Mouse (Mus musculus): ENCODE results near the gene Fbl. TPM values are rescaled to one million over a fixed set of nuclear protein-coding genes. Genes with fewer than 3 reads are reported as not detected.

Gene Fbl
- total RNA-seq, 2 experiments from 2014 or later = 17.5 to 18.4 TPM

Other genes with a start within 250 kb of the Fbl start
- gene Zfp974, start 240.2 kb upstream of the Fbl start, total RNA-seq (2015; ENCODE audit: low replicate concordance) = not detected in 2 replicates
- 1.8 TPM in 1 of 2 replicates, not detected in the other for gene Zfp974, start 240.2 kb upstream of the Fbl start, total RNA-seq (2017; ENCODE audit: low replicate concordance)
- gene Zfp780b, start 190.5 kb upstream of the Fbl start, total RNA-seq (2015; ENCODE audit: low replicate concordance) = 2.1 and 6.5 TPM in 2 replicates
- 2.7 and 7.6 TPM in 2 replicates for gene Zfp780b, start 190.5 kb upstream of the Fbl start, total RNA-seq (2017; ENCODE audit: low replicate concordance)
- 0.36 and 0.84 TPM in 2 replicates for gene Zfp850, start 155.6 kb upstream of the Fbl start, total RNA-seq (2015; ENCODE audit: low replicate concordance)
- 1.2 TPM in 1 of 2 replicates, not detected in the other for gene Zfp850, start 155.6 kb upstream of the Fbl start, total RNA-seq (2017; ENCODE audit: low replicate concordance)
- gene Psmc4, start 119.6 kb upstream of the Fbl start, total RNA-seq (2015; ENCODE audit: low replicate concordance) = 77.1 and 114 TPM in 2 replicates
- gene Psmc4, start 119.6 kb upstream of the Fbl start, total RNA-seq (2017; ENCODE audit: low replicate concordance) = 48.6 and 65.1 TPM in 2 replicates
- gene Fcgbp, start 98.5 kb upstream of the Fbl start, total RNA-seq (2015; ENCODE audit: low replicate concordance) = not detected in 2 replicates
- gene Fcgbp, start 98.5 kb upstream of the Fbl start, total RNA-seq (2017; ENCODE audit: low replicate concordance) = not detected in 2 replicates
- not detected in 2 replicates for gene 9530053A07Rik, start 40.2 kb upstream of the Fbl start, total RNA-seq (2015; ENCODE audit: low replicate concordance)
- not detected in 2 replicates for gene 9530053A07Rik, start 40.2 kb upstream of the Fbl start, total RNA-seq (2017; ENCODE audit: low replicate concordance)
- gene Dyrk1b, start 9.8 kb downstream of the Fbl start, total RNA-seq (2015; ENCODE audit: low replicate concordance) = 7.5 and 10.1 TPM in 2 replicates
- 8.4 and 12.5 TPM in 2 replicates for gene Dyrk1b, start 9.8 kb downstream of the Fbl start, total RNA-seq (2017; ENCODE audit: low replicate concordance)
- 10.1 TPM in 1 of 2 replicates, not detected in the other for gene Eid2, start 98.2 kb downstream of the Fbl start, total RNA-seq (2015; ENCODE audit: low replicate concordance)
- 3.3 TPM in 1 of 2 replicates, not detected in the other for gene Eid2, start 98.2 kb downstream of the Fbl start, total RNA-seq (2017; ENCODE audit: low replicate concordance)
- gene Eid2b, start 108.0 kb downstream of the Fbl start, total RNA-seq (2015; ENCODE audit: low replicate concordance) = 5.4 TPM in 1 of 2 replicates, not detected in the other
- gene Eid2b, start 108.0 kb downstream of the Fbl start, total RNA-seq (2017; ENCODE audit: low replicate concordance) = 2.1 TPM in 1 of 2 replicates, not detected in the other
- not detected in 2 replicates for gene Selenov, start 121.5 kb downstream of the Fbl start, total RNA-seq (2015; ENCODE audit: low replicate concordance)
- gene Selenov, start 121.5 kb downstream of the Fbl start, total RNA-seq (2017; ENCODE audit: low replicate concordance) = not detected in 2 replicates
- gene Dll3, start 132.5 kb downstream of the Fbl start, total RNA-seq (2015; ENCODE audit: low replicate concordance) = not detected in 2 replicates
- gene Dll3, start 132.5 kb downstream of the Fbl start, total RNA-seq (2017; ENCODE audit: low replicate concordance) = not detected in 2 replicates
- gene Timm50, start 142.4 kb downstream of the Fbl start, total RNA-seq (2015; ENCODE audit: low replicate concordance) = 15.9 and 16.3 TPM in 2 replicates
- 7.8 and 12.7 TPM in 2 replicates for gene Timm50, start 142.4 kb downstream of the Fbl start, total RNA-seq (2017; ENCODE audit: low replicate concordance)
- gene Supt5, start 169.0 kb downstream of the Fbl start, total RNA-seq (2015; ENCODE audit: low replicate concordance) = 33.5 and 37.8 TPM in 2 replicates
- 34.3 and 43.0 TPM in 2 replicates for gene Supt5, start 169.0 kb downstream of the Fbl start, total RNA-seq (2017; ENCODE audit: low replicate concordance)
- 892 and 1,114 TPM in 2 replicates for gene Rps16, start 180.9 kb downstream of the Fbl start, total RNA-seq (2015; ENCODE audit: low replicate concordance)
- 132 and 239 TPM in 2 replicates for gene Rps16, start 180.9 kb downstream of the Fbl start, total RNA-seq (2017; ENCODE audit: low replicate concordance)
- gene Plekhg2, start 202.9 kb downstream of the Fbl start, total RNA-seq (2015; ENCODE audit: low replicate concordance) = 2.1 and 5.8 TPM in 2 replicates
- gene Plekhg2, start 202.9 kb downstream of the Fbl start, total RNA-seq (2017; ENCODE audit: low replicate concordance) = 1.0 and 3.1 TPM in 2 replicates
- gene Zfp36, start 210.5 kb downstream of the Fbl start, total RNA-seq (2015; ENCODE audit: low replicate concordance) = 39.8 and 50.5 TPM in 2 replicates
- gene Zfp36, start 210.5 kb downstream of the Fbl start, total RNA-seq (2017; ENCODE audit: low replicate concordance) = 3.9 and 6.4 TPM in 2 replicates
- 0.84 and 13.0 TPM in 2 replicates for gene Med29, start 223.0 kb downstream of the Fbl start, total RNA-seq (2015; ENCODE audit: low replicate concordance)
- 2.6 and 4.4 TPM in 2 replicates for gene Med29, start 223.0 kb downstream of the Fbl start, total RNA-seq (2017; ENCODE audit: low replicate concordance)
- 21.4 and 56.6 TPM in 2 replicates for gene Paf1, start 223.2 kb downstream of the Fbl start, total RNA-seq (2015; ENCODE audit: low replicate concordance)
- gene Paf1, start 223.2 kb downstream of the Fbl start, total RNA-seq (2017; ENCODE audit: low replicate concordance) = 32.5 and 42.5 TPM in 2 replicates